Mouse (Mus musculus): ENCODE measurements around the gene Nfatc2ip. TPM values are rescaled to one million over a fixed set of nuclear protein-coding genes. Genes with fewer than 3 reads are reported as not detected.
A peak's percentile ranks its signal among the peaks of the same experiment; 100 is the strongest.

The Nfatc2ip gene
- polyA plus RNA-seq, 2 experiments: 3.1 to 10.2 TPM

- 0 out of 2 replicates have a peak overlapping the region, but pooled peaks have one; percentile 4 for H3K4me3 ChIP-seq (replicated peaks; ENCODE audit: low read length)
- DNase-seq (ENCODE audit: low spot score): peak; percentile 52
- no peaks in the 10 kb centered on the region for H3K9me3 ChIP-seq (ENCODE audit: control insufficient read depth, low read length)
These were observed 37.5 kb downstream of the Nfatc2ip start for GRCm38 (mm10) chr7:126359049-126359448.

DNA sequence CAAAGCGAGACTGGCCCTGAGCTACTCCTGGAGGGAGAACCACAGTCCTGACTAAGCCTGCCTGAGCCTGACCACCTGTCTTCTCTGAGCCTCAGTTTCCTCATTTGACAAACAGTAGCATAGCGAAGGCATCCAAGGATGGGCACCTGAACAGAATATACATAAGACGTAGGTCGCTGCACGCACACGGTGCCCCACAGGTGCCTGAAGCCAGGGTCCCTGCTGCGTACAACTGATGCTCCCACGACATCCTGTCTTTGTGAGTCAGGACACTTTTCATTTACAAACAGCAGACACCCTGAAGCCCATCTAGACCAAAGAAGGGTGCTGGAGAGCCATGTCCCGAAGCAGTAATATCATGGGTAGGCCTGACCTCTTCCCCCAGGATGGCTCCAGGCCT, 38.1 kb downstream of the Nfatc2ip start:
- Histone ChIP-seq H3K27me3 (ENCODE audit: control insufficient read depth, insufficient read depth, low read length) (no peaks in the 10 kb centered on the region), H3K4me3 (replicated peaks; ENCODE audit: low read length) (no peak overlapping the region), H3K9ac (ENCODE audit: low read depth, low read length, severe bottlenecking) (no peak overlapping the region), H3K4me1 (ENCODE audit: control insufficient read depth, insufficient read depth, low read length) (no peaks in the 10 kb centered on the region; the same call in 1 of the 2 replicates), H3K27ac (replicated peaks; ENCODE audit: low read depth, low read length) (no peak overlapping the region), H3K36me3 (ENCODE audit: control insufficient read depth, insufficient read depth, low read length) (no peaks in the 10 kb centered on the region), H3K4me2 (replicated peaks; ENCODE audit: low read depth, low read length, severe bottlenecking) (no peak overlapping the region), H3K9me3 (ENCODE audit: control insufficient read depth, low read length) (no peaks in the 10 kb centered on the region)
- 91% methylated on average over 9 of the region's 9 CpGs for WGBS
- TF ChIP-seq POLR2A (IDR thresholded peaks at IDR 0.05; ENCODE audit: borderline replicate concordance, extremely low read depth, insufficient read depth, insufficient read length): no peak
- no peak for DNase-seq (ENCODE audit: low spot score)
- ATAC-seq (ENCODE audit: low FRiP score, low read depth): no peak

More at GRCm38 (mm10) chr7:126359049-126359448, 37.5 kb downstream of the Nfatc2ip start:
- H3K4me1 ChIP-seq (ENCODE audit: control insufficient read depth, insufficient read depth, low read length): no peaks in the 10 kb centered on the region; the same call in 1 of the 2 replicates
- WGBS: 57% methylated on average over 13 of the region's 13 CpGs
- no peak overlapping the region; the same call in 1 of the 2 replicates for H3K4me2 ChIP-seq (replicated peaks; ENCODE audit: low read depth, low read length, severe bottlenecking)
- H3K27me3 ChIP-seq (ENCODE audit: control insufficient read depth, insufficient read depth, low read length): no peaks in the 10 kb centered on the region
- no peak overlapping the region for H3K27ac ChIP-seq (replicated peaks; ENCODE audit: low read depth, low read length)
- 0 out of 2 replicates have a peak, but pooled peaks cover under 1% of the 10 kb centered on the region for H3K36me3 ChIP-seq (ENCODE audit: control insufficient read depth, insufficient read depth, low read length)
- TF ChIP-seq POLR2A (IDR thresholded peaks at IDR 0.05; ENCODE audit: borderline replicate concordance, extremely low read depth, insufficient read depth, insufficient read length): no peak
- peak; percentile 65; the same call in 1 of the 2 replicates for ATAC-seq (ENCODE audit: low FRiP score, low read depth)
- no peak overlapping the region for H3K9ac ChIP-seq (ENCODE audit: low read depth, low read length, severe bottlenecking)

DNA sequence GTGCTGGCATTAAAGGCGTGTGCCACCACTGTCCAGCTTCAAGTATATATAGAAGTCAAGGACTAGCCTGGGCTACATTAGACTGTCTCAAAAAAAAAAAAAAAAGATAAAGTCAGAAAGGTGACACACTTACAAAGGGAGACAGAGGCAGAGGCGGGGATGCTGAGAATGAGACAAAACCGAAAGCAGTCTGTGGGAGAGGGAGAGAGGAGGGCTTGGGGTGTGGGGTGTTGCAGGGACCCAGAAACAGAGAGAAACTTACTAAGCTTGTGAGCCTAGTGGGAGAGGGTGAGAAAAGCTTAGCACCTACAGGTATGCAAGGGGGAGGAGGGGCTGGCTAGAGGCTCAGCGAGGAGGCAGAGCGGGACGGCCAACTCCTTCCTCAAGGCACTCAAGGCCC, 38.7 kb downstream of the Nfatc2ip start:
- DNase-seq (ENCODE audit: low spot score) (no peak), ATAC-seq (ENCODE audit: low FRiP score, low read depth) (no peak)
- 82% methylated on average over 6 of the region's 6 CpGs for WGBS
- no peaks in the 10 kb centered on the region for H3K27me3 ChIP-seq (ENCODE audit: control insufficient read depth, insufficient read depth, low read length)
- H3K4me1 ChIP-seq (ENCODE audit: control insufficient read depth, insufficient read depth, low read length): no peaks in the 10 kb centered on the region; the same call in 1 of the 2 replicates
- H3K4me2 ChIP-seq (replicated peaks; ENCODE audit: low read depth, low read length, severe bottlenecking): no peak overlapping the region
- no peak for TF ChIP-seq POLR2A (IDR thresholded peaks at IDR 0.05; ENCODE audit: borderline replicate concordance, extremely low read depth, insufficient read depth, insufficient read length)
- no peak overlapping the region for H3K4me3 ChIP-seq (replicated peaks; ENCODE audit: low read length)
- H3K27ac ChIP-seq (replicated peaks; ENCODE audit: low read depth, low read length): no peak overlapping the region
- H3K36me3 ChIP-seq (ENCODE audit: control insufficient read depth, insufficient read depth, low read length): no peaks in the 10 kb centered on the region
- no peaks in the 10 kb centered on the region for H3K9me3 ChIP-seq (ENCODE audit: control insufficient read depth, low read length)
- H3K9ac ChIP-seq (ENCODE audit: low read depth, low read length, severe bottlenecking): no peak overlapping the region

- H3K9me3 ChIP-seq (ENCODE audit: control insufficient read depth, low read length): no peaks in the 10 kb centered on the region
- TF ChIP-seq POLR2A (IDR thresholded peaks at IDR 0.05; ENCODE audit: borderline replicate concordance, extremely low read depth, insufficient read depth, insufficient read length): no peak
- DNase-seq (ENCODE audit: low spot score) (no peak), ATAC-seq (ENCODE audit: low FRiP score, low read depth) (no peak)
- no peaks in the 10 kb centered on the region for H3K36me3 ChIP-seq (ENCODE audit: control insufficient read depth, insufficient read depth, low read length)
- no peak overlapping the region for H3K4me3 ChIP-seq (replicated peaks; ENCODE audit: low read length)
- no peak overlapping the region for H3K4me2 ChIP-seq (replicated peaks; ENCODE audit: low read depth, low read length, severe bottlenecking)
- no peak overlapping the region for H3K27ac ChIP-seq (replicated peaks; ENCODE audit: low read depth, low read length)
- no peaks in the 10 kb centered on the region for H3K27me3 ChIP-seq (ENCODE audit: control insufficient read depth, insufficient read depth, low read length)
- no peak overlapping the region; the same call in 1 of the 2 replicates for H3K9ac ChIP-seq (ENCODE audit: low read depth, low read length, severe bottlenecking)
- no peaks in the 10 kb centered on the region; the same call in 1 of the 2 replicates for H3K4me1 ChIP-seq (ENCODE audit: control insufficient read depth, insufficient read depth, low read length)
- WGBS: 50% methylated on average over 7 of the region's 7 CpGs
These were observed 39.5 kb downstream of the Nfatc2ip start for GRCm38 (mm10) chr7:126356793-126357591.

DNA sequence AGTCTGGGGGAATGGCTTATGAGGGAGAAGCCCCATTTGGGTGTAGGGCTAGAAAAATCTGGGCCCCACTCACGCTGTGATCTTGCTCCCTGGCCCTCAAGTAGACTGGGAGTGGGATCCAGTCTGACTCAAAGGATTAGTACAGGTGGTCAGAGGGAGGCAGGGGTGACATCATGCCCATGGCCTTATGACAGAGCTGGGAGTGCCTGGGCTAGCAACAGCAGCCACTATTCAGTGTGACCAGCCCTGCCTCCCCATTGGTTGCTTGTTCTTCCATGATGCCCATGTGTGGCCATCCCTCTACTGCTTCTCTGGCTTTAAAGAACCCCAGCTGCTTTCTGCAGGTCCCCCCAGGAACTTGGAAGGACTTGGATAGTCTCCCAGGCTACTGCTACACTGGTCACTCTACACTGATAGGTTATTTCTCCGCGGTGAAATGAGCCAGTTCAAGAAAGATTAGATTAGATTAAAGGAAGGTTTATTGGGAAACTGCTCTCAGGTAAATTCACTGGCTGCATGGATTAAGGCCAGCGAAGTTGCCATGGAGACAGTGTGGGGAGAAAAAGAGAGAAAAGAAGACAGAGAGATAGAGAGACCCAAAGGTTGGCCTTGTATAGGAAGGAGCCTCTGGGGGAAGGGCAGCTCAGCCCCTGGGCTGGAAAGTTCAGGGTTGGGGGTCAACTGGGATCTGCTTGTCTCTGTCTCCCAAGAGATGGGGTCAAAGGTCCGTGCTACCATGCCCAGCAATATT, 40.5 kb downstream of the Nfatc2ip start:
- WGBS: 59% methylated on average over 5 of the region's 5 CpGs
- H3K4me1 ChIP-seq (ENCODE audit: control insufficient read depth, insufficient read depth, low read length): no peaks in the 10 kb centered on the region; the same call in 1 of the 2 replicates
- no peak for TF ChIP-seq POLR2A (IDR thresholded peaks at IDR 0.05; ENCODE audit: borderline replicate concordance, extremely low read depth, insufficient read depth, insufficient read length)
- ATAC-seq (ENCODE audit: low FRiP score, low read depth) (no peak), DNase-seq (ENCODE audit: low spot score) (no peak)
- H3K9ac ChIP-seq (ENCODE audit: low read depth, low read length, severe bottlenecking): no peak overlapping the region
- no peak overlapping the region for H3K4me3 ChIP-seq (replicated peaks; ENCODE audit: low read length)
- H3K36me3 ChIP-seq (ENCODE audit: control insufficient read depth, insufficient read depth, low read length): no peaks in the 10 kb centered on the region
- no peak overlapping the region for H3K4me2 ChIP-seq (replicated peaks; ENCODE audit: low read depth, low read length, severe bottlenecking)
- H3K9me3 ChIP-seq (ENCODE audit: control insufficient read depth, low read length): no peaks in the 10 kb centered on the region
- H3K27ac ChIP-seq (replicated peaks; ENCODE audit: low read depth, low read length): no peak overlapping the region
- H3K27me3 ChIP-seq (ENCODE audit: control insufficient read depth, insufficient read depth, low read length): no peaks in the 10 kb centered on the region

All from limb, embryonic 14.5 days (tissue).